In the genomic region with DNA sequence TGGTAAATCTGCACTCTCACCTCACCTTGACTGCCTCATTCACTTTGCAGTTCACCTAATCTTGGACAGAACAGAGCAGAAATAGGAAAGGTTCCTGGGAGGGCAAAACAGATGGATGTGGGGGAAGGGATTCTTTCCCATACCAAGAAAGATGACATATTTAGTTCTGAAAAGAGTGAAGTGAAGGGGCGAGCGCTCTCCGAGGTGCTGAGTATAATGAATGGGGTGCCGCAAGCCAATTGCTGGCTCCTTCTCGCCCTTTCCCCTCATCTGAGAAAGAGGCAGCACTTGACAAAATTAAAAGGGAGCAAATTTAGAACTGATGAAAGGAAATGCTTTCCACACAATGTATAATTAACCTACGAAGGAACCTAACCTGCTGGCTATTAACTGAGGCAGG, we compare ENCODE assay signal across 19 mouse cellular contexts.
DNase-seq lines count a peak whose midpoint lies in the region; ATAC-seq and TF ChIP-seq lines count a peak whose summit lies in the region.
"Had no signal": no experiment of that assay in that cellular context is flagged by ENCODE, and none has a peak within 500 bp of the region (broad histone marks: within the 10 kb centered on the region; RNA-seq: fewer than 3 reads in every experiment).

No protein-coding gene starts in this region.

- ATAC-seq in intestine, postnatal 0 days, result no peak
- ATAC-seq: forebrain, embryonic 16.5 days; liver, postnatal 0 days had no signal

- peak; percentile 34 for DNase-seq in kidney, postnatal 10 days
- DNase-seq in kidney, adult 11 months, result no peak
- DNase-seq in ES-E14 (ENCODE audit: low read depth, low spot score) (peak; percentile 16), NIH3T3 (ENCODE audit: low read depth) (peak; percentile 17)
- peak; percentile 39 for DNase-seq in forelimb bud, embryonic 11.5 days (ENCODE audit: low read depth, low spot score)
- no peak for DNase-seq in right cerebral cortex, postnatal 4 days
- DNase-seq in thymus, adult 18-20 months, result no peak
- DNase-seq: adrenal gland, postnatal 10 days; cerebellum, adult 9-11 months; gastrocnemius, postnatal 25 days; liver, postnatal 0 days; thymus, postnatal 36 days had no signal

- H3K4me1 ChIP-seq in ES-E14 (ENCODE audit: control insufficient read depth in 2 of 2, insufficient read depth in 2 of 2, low read length in 2 of 2, poor library complexity in 1 of 2), result no peaks in the 10 kb centered on the region
- no peaks in the 10 kb centered on the region for H3K4me1 ChIP-seq in intestine, postnatal 0 days (replicated peaks; ENCODE audit: control insufficient read depth, insufficient read depth, low read length)
- H3K4me1 ChIP-seq: embryonic facial prominence, embryonic 15.5 days; heart, embryonic 13.5 days; limb, embryonic 13.5 days; stomach, embryonic 15.5 days had no signal

- no peak overlapping the region for H3K4me2 ChIP-seq in intestine, postnatal 0 days (replicated peaks; ENCODE audit: low read depth)
- H3K4me2 ChIP-seq: embryonic facial prominence, embryonic 15.5 days; heart, embryonic 13.5 days; hindbrain, embryonic 13.5 days; limb, embryonic 13.5 days; stomach, embryonic 15.5 days had no signal

- no peaks in the 10 kb centered on the region for H3K9me3 ChIP-seq in ES-E14 (ENCODE audit: control insufficient read depth, insufficient read depth, low read depth, low read length)
- no peaks in the 10 kb centered on the region for H3K9me3 ChIP-seq in intestine, postnatal 0 days (ENCODE audit: control insufficient read depth)
- H3K9me3 ChIP-seq: embryonic facial prominence, embryonic 15.5 days; heart, embryonic 13.5 days; hindbrain, embryonic 13.5 days; limb, embryonic 13.5 days; stomach, embryonic 15.5 days had no signal

- H3K9ac ChIP-seq in ES-E14 (ENCODE audit: insufficient read depth, low read depth, low read length, poor library complexity, severe bottlenecking), result no peak overlapping the region
- no peak overlapping the region for H3K9ac ChIP-seq in intestine, postnatal 0 days (ENCODE audit: low read depth, low read length)
- H3K9ac ChIP-seq: embryonic facial prominence, embryonic 15.5 days; heart, embryonic 13.5 days; hindbrain, embryonic 13.5 days; limb, embryonic 13.5 days; liver, postnatal 0 days; stomach, embryonic 15.5 days had no signal

- H3K36me3 ChIP-seq in ES-E14 (ENCODE audit: control insufficient read depth, insufficient read depth, low read length, poor library complexity, severe bottlenecking), result no peaks in the 10 kb centered on the region
- H3K36me3 ChIP-seq in intestine, postnatal 0 days (ENCODE audit: control insufficient read depth, insufficient read depth), result no peaks in the 10 kb centered on the region
- H3K36me3 ChIP-seq: embryonic facial prominence, embryonic 15.5 days; heart, embryonic 13.5 days; hindbrain, embryonic 13.5 days; limb, embryonic 13.5 days; stomach, embryonic 15.5 days had no signal

- no peaks in the 10 kb centered on the region for H3K27me3 ChIP-seq in intestine, postnatal 0 days (replicated peaks; ENCODE audit: control insufficient read depth, insufficient read depth, low read length)
- H3K27me3 ChIP-seq: embryonic facial prominence, embryonic 15.5 days; hindbrain, embryonic 13.5 days; limb, embryonic 13.5 days; stomach, embryonic 15.5 days had no signal

- H3K27ac ChIP-seq in ES-E14 (ENCODE audit: insufficient read depth, low read depth, low read length, poor library complexity, severe bottlenecking), result no peak overlapping the region
- no peak overlapping the region for H3K27ac ChIP-seq in intestine, postnatal 0 days (ENCODE audit: low read depth, low read length)
- H3K27ac ChIP-seq: embryonic facial prominence, embryonic 15.5 days; heart, embryonic 13.5 days; hindbrain, embryonic 13.5 days; limb, embryonic 13.5 days; stomach, embryonic 15.5 days had no signal

- WGBS in intestine, postnatal 0 days, result 21% methylated on average over 6 of the region's 6 CpGs

- no peak overlapping the region for H3K4me3 ChIP-seq in ES-E14 (ENCODE audit: insufficient read depth in 1 of 2, low read depth in 1 of 2, low read length in 2 of 2, poor library complexity in 1 of 2, severe bottlenecking in 1 of 2)
- no peak overlapping the region for H3K4me3 ChIP-seq in intestine, postnatal 0 days (ENCODE audit: low read depth, low read length)
- H3K4me3 ChIP-seq: embryonic facial prominence, embryonic 15.5 days; heart, embryonic 13.5 days; hindbrain, embryonic 13.5 days; limb, embryonic 13.5 days; stomach, embryonic 15.5 days had no signal

- no peak for TF ChIP-seq CTCF in intestine, postnatal 0 days (IDR thresholded peaks at IDR 0.05; ENCODE audit: low read depth)

- in situ Hi-C loops in ES-E14 (cut with MboI; ENCODE audit: low sequenced_read_pairs in 2 of 2, unreplicated experiment in 2 of 2), result no loop called here

TF ChIP-seq in ES-E14, 5 proteins besides CTCF, POLR2A, EP300 and RAD21:
- TF ChIP-seq ZC3H11A (IDR thresholded peaks at IDR 0.05; ENCODE audit: borderline replicate concordance, low read depth, low read length) (no peak), MAFK (IDR thresholded peaks at IDR 0.05; ENCODE audit: insufficient read depth, low read depth, low read length) (no peak), ZNF384 (IDR thresholded peaks at IDR 0.05; ENCODE audit: low read depth, low read length) (no peak)

Comparison
In these comparisons a context has a peak if more than half of its experiments do, and no peak if none do; other contexts are left out.
1. DNase-seq: peak in kidney, postnatal 10 days (single experiment), ES-E14 (single experiment), NIH3T3 (single experiment) and forelimb bud, embryonic 11.5 days (single experiment); none in kidney, adult 11 months (single experiment), right cerebral cortex, postnatal 4 days (single experiment) and thymus, adult 18-20 months (0 of 2).